Mouse (Mus musculus) thymus, adult 2 months (tissue): Measurements from ENCODE around the gene Ltbp1. TPM values are rescaled to one million over a fixed set of nuclear protein-coding genes. Genes with fewer than 3 reads are reported as not detected.

Experiments used
- DNase-seq: peaks from one replicate; pipeline ENCODE4 v3.0.0; 2021
- H3K27ac ChIP-seq: fragments of 200-500 bp; 2 replicates; pipeline ENCODE4 v1.5.1; 2012; ENCODE audit warnings: low read length, control low read depth; ENCODE audit not compliant: control insufficient read depth, insufficient read depth
- H3K27me3 ChIP-seq: fragments of 200-500 bp; 2 replicates; pipeline ENCODE4 v1.6.1; 2012; ENCODE audit warnings: mild to moderate bottlenecking, low read length, moderate library complexity, mixed read lengths; ENCODE audit not compliant: control insufficient read depth, insufficient read depth
- H3K36me3 ChIP-seq: fragments of 200-500 bp; 2 replicates; pipeline ENCODE4 v1.6.1; 2012; ENCODE audit warnings: mild to moderate bottlenecking, low read length, moderate library complexity; ENCODE audit not compliant: control insufficient read depth, insufficient read depth
- H3K4me1 ChIP-seq: fragments of 200-500 bp; replicated peaks from 2 replicates; pipeline ENCODE4 v1.6.1; 2012; ENCODE audit warnings: low read length; ENCODE audit not compliant: control insufficient read depth, insufficient read depth
- H3K4me3 ChIP-seq: fragments of 200-500 bp; 2 replicates; pipeline ENCODE4 v1.5.1; 2012; ENCODE audit warnings: mild to moderate bottlenecking, low read length, control low read depth, moderate library complexity; ENCODE audit not compliant: control insufficient read depth, insufficient read depth
- CTCF ChIP-seq: fragments of 200-500 bp; IDR thresholded peaks from 2 replicates; pipeline ENCODE4 v1.5.1; 2012; ENCODE audit warnings: mild to moderate bottlenecking, control low read depth, low read length, moderate library complexity, borderline replicate concordance; ENCODE audit not compliant: control insufficient read depth, poor library complexity, insufficient read depth; ENCODE audit errors: extremely low read depth
- POLR2A ChIP-seq: fragments of 200-500 bp; IDR thresholded peaks from 2 replicates; pipeline ENCODE4 v1.6.1; 2012; ENCODE audit warnings: mild to moderate bottlenecking, low read length, control low read depth, moderate library complexity; ENCODE audit not compliant: control insufficient read depth, poor library complexity, insufficient read depth; ENCODE audit errors: extremely low read depth
- WGBS: fragments of 180-500 bp; shearing (Covaris S2); methylation state at CpG from one replicate; pipeline ENCODE4 v1.1.7; 2018; 5-methylcytosine and 5-hydroxymethylcytosine counted together
- polyA plus RNA-seq: library from polyadenylated mRNA; depleted of rRNA; stranded (reverse); fragments of >200 nt; gene quantifications from 2 replicates; pipeline ENCODE4 v1.2.3, GENCODE M21; 2012

The Ltbp1 gene
- polyA plus RNA-seq, 1 experiment, result 4.0 TPM

DNA sequence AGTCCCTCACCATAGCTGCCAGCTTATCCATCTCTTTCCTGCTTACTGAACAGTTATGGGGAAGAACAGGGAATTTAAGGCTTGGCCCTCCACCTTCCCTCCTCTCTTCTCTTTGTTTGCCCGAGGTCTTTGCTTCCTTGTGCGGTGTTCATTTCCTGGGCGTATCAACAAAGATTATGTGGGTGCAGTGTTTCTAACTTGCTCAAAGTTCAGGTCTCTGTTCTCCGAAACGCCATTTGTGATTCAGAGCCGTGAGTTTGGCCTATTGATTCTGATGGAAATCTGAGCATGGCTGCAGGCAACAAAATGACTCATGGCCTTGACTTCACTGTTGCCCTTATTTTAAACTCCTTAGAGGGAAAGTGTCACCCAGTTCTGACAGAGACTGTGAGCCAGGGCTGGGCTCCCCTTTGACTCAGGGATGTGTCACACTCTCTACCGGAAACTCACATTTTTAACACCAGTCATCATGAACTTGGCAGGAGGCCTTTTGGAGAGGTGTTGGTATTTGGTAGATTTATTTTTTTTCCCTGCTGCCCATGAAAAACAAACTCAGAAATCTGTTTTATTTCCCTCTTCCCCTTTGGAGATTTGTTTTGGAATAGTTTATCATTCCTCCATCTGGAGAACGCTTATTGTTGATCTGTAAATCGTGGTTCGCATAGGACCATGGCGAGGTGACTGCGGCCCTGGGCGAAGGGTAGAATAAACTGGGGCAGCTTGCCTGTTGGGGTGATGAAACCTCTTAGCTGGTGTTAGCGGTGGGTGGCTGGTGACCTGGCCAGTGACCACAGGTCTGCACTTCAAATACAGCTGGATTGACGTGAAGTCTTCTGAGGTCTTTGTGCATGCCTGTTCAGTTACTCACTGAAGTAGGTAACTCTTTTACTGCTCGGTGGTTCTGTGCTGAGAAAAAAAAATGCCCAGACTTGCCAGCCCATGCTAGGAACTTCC lies 105.2 kb downstream of the Ltbp1 start:
- no peak for TF ChIP-seq POLR2A
- TF ChIP-seq CTCF, result no peak
- Histone ChIP-seq H3K36me3 (no peaks in the 10 kb centered on the region), H3K27ac (no peak overlapping the region), H3K4me1 (no peaks in the 10 kb centered on the region), H3K4me3 (no peak overlapping the region), H3K27me3 (no peaks in the 10 kb centered on the region)
- 95% methylated on average over 16 of the region's 16 CpGs for WGBS
- no peak for DNase-seq

DNA sequence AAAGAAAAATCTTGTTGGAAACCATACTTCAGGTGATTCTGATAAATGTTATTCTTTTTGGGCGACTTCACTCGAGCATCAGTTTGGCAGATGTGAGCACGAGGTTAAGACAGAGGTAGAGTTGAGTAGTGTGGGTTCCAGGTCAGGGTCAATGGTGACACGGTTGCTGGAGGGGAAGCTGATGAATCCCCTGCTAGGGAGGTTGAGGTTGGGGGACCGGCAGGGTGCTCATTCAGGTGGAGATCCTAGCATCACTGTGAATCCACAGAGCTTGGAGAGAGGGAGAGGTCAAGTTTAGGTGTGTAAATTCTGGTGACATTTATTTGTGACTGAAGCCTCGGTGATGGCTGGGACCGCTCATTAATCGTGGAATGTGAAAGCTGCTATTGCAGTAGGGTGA lies 110.2 kb downstream of the Ltbp1 start:
- TF ChIP-seq POLR2A (no peak), CTCF (no peak)
- no peak overlapping the region for H3K27ac ChIP-seq
- no peak for DNase-seq
- H3K27me3 ChIP-seq, result no peaks in the 10 kb centered on the region
- H3K4me1 ChIP-seq, result no peaks in the 10 kb centered on the region
- H3K4me3 ChIP-seq, result no peak overlapping the region
- H3K36me3 ChIP-seq, result no peaks in the 10 kb centered on the region
- 90% methylated on average over 8 of the region's 8 CpGs for WGBS

DNA sequence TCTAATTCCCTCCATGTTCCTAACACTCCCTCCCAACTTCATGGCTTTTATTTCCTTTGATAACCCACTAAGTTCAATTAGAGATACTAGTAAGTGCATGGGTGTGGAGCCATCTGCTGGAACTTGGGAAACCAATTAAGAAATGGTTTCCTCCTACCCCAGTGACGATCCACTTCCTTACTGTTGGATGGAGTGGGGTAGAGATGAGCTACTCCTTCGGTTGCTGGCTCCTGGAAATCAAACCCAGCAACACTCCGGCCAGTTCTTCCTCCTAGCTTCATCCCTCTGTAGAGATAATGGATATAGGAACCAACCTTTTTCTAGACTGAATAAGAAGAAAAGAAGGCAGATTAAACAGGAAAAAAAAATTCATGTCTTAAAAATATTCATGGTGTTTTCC lies 113.5 kb downstream of the Ltbp1 start:
- Histone ChIP-seq H3K4me3 (no peak overlapping the region), H3K36me3 (no peaks in the 10 kb centered on the region), H3K4me1 (no peaks in the 10 kb centered on the region), H3K27ac (no peak overlapping the region), H3K27me3 (no peaks in the 10 kb centered on the region)
- DNase-seq, result no peak
- no peak for TF ChIP-seq CTCF
- no peak for TF ChIP-seq POLR2A
- 90% methylated on average over 3 of the region's 3 CpGs for WGBS

GRCm38 (mm10) chr17:75119422-75119821 lies 114.1 kb downstream of the Ltbp1 start:
- no peak for DNase-seq
- TF ChIP-seq CTCF (no peak), POLR2A (no peak)

DNA sequence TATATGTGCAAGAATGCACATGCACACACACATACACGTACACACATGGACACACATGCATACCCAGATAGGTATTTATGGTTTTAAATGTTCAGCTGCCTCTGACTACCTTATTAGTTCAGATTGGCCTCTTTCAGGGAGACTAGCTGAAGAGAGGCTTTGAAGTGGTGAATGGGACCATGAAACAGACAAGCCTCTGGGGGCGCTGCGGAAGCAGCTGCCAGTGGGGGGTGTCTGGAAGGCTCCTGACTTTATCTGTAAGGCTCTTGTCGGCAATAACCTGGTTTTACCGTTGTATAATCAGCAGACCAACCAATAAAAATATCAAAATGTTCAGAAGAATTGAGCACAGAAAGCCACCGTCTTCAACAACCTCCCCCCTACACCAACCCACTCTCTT lies 114.7 kb downstream of the Ltbp1 start:
- WGBS, result 67% methylated on average over 6 of the region's 6 CpGs
- H3K27ac ChIP-seq, result no peak overlapping the region
- H3K36me3 ChIP-seq, result no peaks in the 10 kb centered on the region
- no peak overlapping the region for H3K4me3 ChIP-seq
- TF ChIP-seq CTCF (no peak), POLR2A (no peak)
- no peak for DNase-seq
- H3K4me1 ChIP-seq, result no peaks in the 10 kb centered on the region
- no peaks in the 10 kb centered on the region for H3K27me3 ChIP-seq

More at GRCm38 (mm10) chr17:75119422-75119821, 114.1 kb downstream of the Ltbp1 start:
- H3K27me3 ChIP-seq, result no peaks in the 10 kb centered on the region
- no peaks in the 10 kb centered on the region for H3K36me3 ChIP-seq
- 33% methylated on average over 3 of the region's 3 CpGs for WGBS
- H3K4me1 ChIP-seq, result no peaks in the 10 kb centered on the region
- no peak overlapping the region for H3K27ac ChIP-seq
- no peak overlapping the region for H3K4me3 ChIP-seq

- no peak for TF ChIP-seq POLR2A
- no peak for TF ChIP-seq CTCF
- WGBS, result 86% methylated on average over 8 of the region's 8 CpGs
Measured at GRCm38 (mm10) chr17:75122584-75123282, 117.4 kb downstream of the Ltbp1 start.

More at GRCm38 (mm10) chr17:75122584-75123282, 117.4 kb downstream of the Ltbp1 start:
- DNase-seq, result no peak
- no peaks in the 10 kb centered on the region for H3K4me1 ChIP-seq
- H3K27ac ChIP-seq, result no peak overlapping the region
- H3K36me3 ChIP-seq, result no peaks in the 10 kb centered on the region
- no peak overlapping the region for H3K4me3 ChIP-seq
- H3K27me3 ChIP-seq, result no peaks in the 10 kb centered on the region
